In genomic region chr19:34666127-34666526, GRCm38 (mm10) we compare ENCODE assay signal across 8 mouse cellular contexts. TPM values are rescaled to one million over a fixed set of nuclear protein-coding genes. Genes with fewer than 3 reads are reported as not detected.
DNase-seq lines count a peak whose midpoint lies in the region; ATAC-seq and TF ChIP-seq lines count a peak whose summit lies in the region.

No protein-coding gene starts in this region.

- ATAC-seq in activated CD4-positive, CD25-positive, alpha-beta regulatory T cell, adult 4 months: peak; percentile 41
- no peak for ATAC-seq in stomach, postnatal 0 days (ENCODE audit: low FRiP score, low TSS enrichment)

- H3K4me1 ChIP-seq in heart, adult 2 months (ENCODE audit: control insufficient read depth, insufficient read depth, low read length): peaks cover 3% of the 10 kb centered on the region; the same call in 1 of the 2 replicates
- H3K4me1 ChIP-seq in heart, embryonic 10.5 days: peaks cover 9% of the 10 kb centered on the region; the same call in 1 of the 2 replicates
- no peaks in the 10 kb centered on the region for H3K4me1 ChIP-seq in stomach, postnatal 0 days (replicated peaks; ENCODE audit: control insufficient read depth, insufficient read depth)

- H3K4me2 ChIP-seq in myocyte (ENCODE audit: low read depth): no peak overlapping the region
- no peak overlapping the region for H3K4me2 ChIP-seq in stomach, postnatal 0 days (replicated peaks; ENCODE audit: low read depth)

- H3ac ChIP-seq in myocyte (ENCODE audit: control insufficient read depth, insufficient read length): no peak overlapping the region

- TF ChIP-seq CTCF in heart, adult 2 months (IDR thresholded peaks at IDR 0.05): peak; percentile 98; the same call in 1 of the 2 replicates
- peak; percentile 94 for TF ChIP-seq CTCF in stomach, postnatal 0 days (IDR thresholded peaks at IDR 0.05; ENCODE audit: low read depth)

- intact Hi-C loops in heart, adult 2 months (cut with DNase I): loop anchor here (1.0 to 5.0 kb wide), 2 partner anchors 107 to 211 kb away; partner anchors contain the start of gene Pank1

- no peaks in the 10 kb centered on the region for H3K36me3 ChIP-seq in heart, adult 2 months (ENCODE audit: control insufficient read depth, insufficient read depth, low read length)
- H3K36me3 ChIP-seq in heart, embryonic 10.5 days: no peaks in the 10 kb centered on the region
- no peaks in the 10 kb centered on the region for H3K36me3 ChIP-seq in myocyte (ENCODE audit: control insufficient read depth, insufficient read depth)
- no peaks in the 10 kb centered on the region for H3K36me3 ChIP-seq in stomach, postnatal 0 days (ENCODE audit: control insufficient read depth, insufficient read depth, low read length)

- WGBS in heart, adult 2 months: 1% methylated on average over 5 of the region's 5 CpGs
- WGBS in heart, embryonic 10.5 days: under 1% methylated on average over 5 of the region's 5 CpGs
- WGBS in stomach, postnatal 0 days: under 1% methylated on average over 5 of the region's 5 CpGs

- H3K4me3 ChIP-seq in heart, adult 2 months: no peak overlapping the region
- H3K4me3 ChIP-seq in heart, embryonic 10.5 days: no peak overlapping the region
- H3K4me3 ChIP-seq in myocyte: no peak overlapping the region
- no peak overlapping the region for H3K4me3 ChIP-seq in stomach, postnatal 0 days (ENCODE audit: low read depth, low read length)

- no peaks in the 10 kb centered on the region for H3K9me3 ChIP-seq in heart, embryonic 10.5 days
- H3K9me3 ChIP-seq in stomach, postnatal 0 days (ENCODE audit: control insufficient read depth, low read length): no peaks in the 10 kb centered on the region

- no peaks in the 10 kb centered on the region for H3K79me2 ChIP-seq in heart, adult 2 months (replicated peaks; ENCODE audit: control insufficient read depth, insufficient read depth, low read length)
- H3K79me2 ChIP-seq in myocyte (ENCODE audit: control insufficient read depth, insufficient read depth): no peaks in the 10 kb centered on the region

- peak; percentile 88 for TF ChIP-seq EP300 in heart, adult 2 months (IDR thresholded peaks at IDR 0.05; ENCODE audit: insufficient read depth, low read depth, low read length)
- no peak for TF ChIP-seq EP300 in stomach, postnatal 0 days (optimal IDR thresholded peaks at IDR 0.05)

- peak; percentile 51 to 74 for DNase-seq in heart, adult 2 months
- DNase-seq in heart, embryonic 10.5 days (ENCODE audit: low spot score): no peak
- peak; percentile 63 to 76 for DNase-seq in cerebellum, postnatal 36 days
- DNase-seq in heart, adult 8-10 months (ENCODE audit: low spot score): peak; percentile 61
- peak; percentile 34 to 40 for DNase-seq in layer of hippocampus, postnatal 36 days
- DNase-seq in stomach, postnatal 0 days (ENCODE audit: low spot score): peak; percentile 68

- H3K9ac ChIP-seq in heart, adult 2 months (ENCODE audit: low read depth, low read length): no peak overlapping the region
- no peak overlapping the region for H3K9ac ChIP-seq in stomach, postnatal 0 days (ENCODE audit: low read length)

- no peaks in the 10 kb centered on the region for H3K27me3 ChIP-seq in heart, adult 2 months (ENCODE audit: control insufficient read depth, insufficient read depth, low read length)
- no peaks in the 10 kb centered on the region for H3K27me3 ChIP-seq in heart, embryonic 10.5 days (ENCODE audit: insufficient read depth, poor library complexity, severe bottlenecking)
- peaks cover under 1% of the 10 kb centered on the region for H3K27me3 ChIP-seq in myocyte (ENCODE audit: control insufficient read depth, insufficient read depth, insufficient read length)
- H3K27me3 ChIP-seq in stomach, postnatal 0 days (ENCODE audit: control insufficient read depth, insufficient read depth, low read length): no peaks in the 10 kb centered on the region

- no peak overlapping the region for H3K27ac ChIP-seq in heart, adult 2 months
- H3K27ac ChIP-seq in heart, embryonic 10.5 days: no peak overlapping the region
- no peak overlapping the region for H3K27ac ChIP-seq in stomach, postnatal 0 days (replicated peaks)

- no peak for TF ChIP-seq POLR2A in heart, adult 2 months (IDR thresholded peaks at IDR 0.05; ENCODE audit: insufficient read depth, low read depth, low read length)
- no peak for TF ChIP-seq POLR2A in myocyte (IDR thresholded peaks at IDR 0.05; ENCODE audit: insufficient read length, low read depth)

TF ChIP-seq in myocyte, 11 proteins besides CTCF, POLR2A, EP300 and RAD21:
- TF ChIP-seq REST (IDR thresholded peaks at IDR 0.05; ENCODE audit: insufficient read depth, insufficient read length) (no peak), SRF (IDR thresholded peaks at IDR 0.05; ENCODE audit: control insufficient read depth, insufficient read length, low read depth) (no peak), POLR2AphosphoS2 (IDR thresholded peaks at IDR 0.05; ENCODE audit: insufficient read length, low read depth) (no peak), USF1 (IDR thresholded peaks at IDR 0.05; ENCODE audit: low read depth) (no peak), CEBPB (IDR thresholded peaks at IDR 0.05; ENCODE audit: insufficient read depth, poor library complexity, severe bottlenecking) (no peak), E2F4 (IDR thresholded peaks at IDR 0.05; ENCODE audit: insufficient read depth) (peak; percentile 18), TCF3 (IDR thresholded peaks at IDR 0.05; ENCODE audit: insufficient read length, low read depth) (no peak), TCF12 (IDR thresholded peaks at IDR 0.05; ENCODE audit: insufficient read depth, poor library complexity, severe bottlenecking) (no peak)

RNA-seq across cellular contexts. Expression of gene Ifit1, which starts 25.5 kb away (rescaled TPM):
- total RNA-seq in heart, adult 2 months (2021): 1 to 10 TPM; 1.3 to 1.5 TPM
- polyA plus RNA-seq in heart, adult 2 months (2012; rRNA removed): 2.4 and 4.9 TPM in 2 replicates
- polyA plus RNA-seq in heart, embryonic 10.5 days (2016; fragmentation: Nextera tagmentation; extraction: Ambion mirVana): 0.10 and 0.15 TPM in 2 replicates
- 10 to 100 TPM; 46.7 to 71.6 TPM for polyA plus RNA-seq in activated CD4-positive, CD25-positive, alpha-beta regulatory T cell, adult 4 months (2017; shearing (Covaris generic))
- 1 to 10 TPM in 2 of 4 experiments, under 1 TPM in 2; 0.90 to 1.3 (median 1.0) TPM for total RNA-seq in heart, adult 8-10 months (2022)
- total RNA-seq in layer of hippocampus, postnatal 36 days (2021): under 1 TPM; 0.38 to 0.80 TPM
- 0.53 TPM for polyA plus RNA-seq in myocyte (2012; fragmentation: generic; extraction: Trizol)
- 2.1 and 2.4 TPM in 2 replicates for polyA plus RNA-seq in stomach, postnatal 0 days (2015; fragmentation: Nextera tagmentation; extraction: Ambion mirVana)

RNA-seq across cellular contexts. Expression of gene Ifit1bl2, which starts 25.6 kb away (rescaled TPM):
- 1 to 10 TPM; 1.6 to 2.0 TPM for total RNA-seq in heart, adult 2 months (2021)
- 1.0 and 1.9 TPM in 2 replicates for polyA plus RNA-seq in heart, adult 2 months (2012; rRNA removed)
- polyA plus RNA-seq in heart, embryonic 10.5 days (2016; fragmentation: Nextera tagmentation; extraction: Ambion mirVana): 0.38 and 0.42 TPM in 2 replicates
- polyA plus RNA-seq in activated CD4-positive, CD25-positive, alpha-beta regulatory T cell, adult 4 months (2017; shearing (Covaris generic)): under 1 TPM; 0.57 to 0.73 TPM
- 1 to 10 TPM; 1.2 to 2.1 (median 1.8) TPM for total RNA-seq in heart, adult 8-10 months (2022)
- total RNA-seq in layer of hippocampus, postnatal 36 days (2021): under 1 TPM; 0.40 to 0.46 TPM
- polyA plus RNA-seq in myocyte (2012; fragmentation: generic; extraction: Trizol): 0.02 TPM
- polyA plus RNA-seq in stomach, postnatal 0 days (2015; fragmentation: Nextera tagmentation; extraction: Ambion mirVana): 0.04 and 0.10 TPM in 2 replicates

RNA-seq across cellular contexts. Expression of gene Ifit3b, which starts 58.4 kb away (rescaled TPM):
- 1 to 10 TPM; 1.2 to 1.4 TPM for total RNA-seq in heart, adult 2 months (2021)
- 0.90 and 2.4 TPM in 2 replicates for polyA plus RNA-seq in heart, adult 2 months (2012; rRNA removed)
- polyA plus RNA-seq in heart, embryonic 10.5 days (2016; fragmentation: Nextera tagmentation; extraction: Ambion mirVana): 0.07 TPM in 1 of 2 replicates, not detected in the other
- polyA plus RNA-seq in activated CD4-positive, CD25-positive, alpha-beta regulatory T cell, adult 4 months (2017; shearing (Covaris generic)): 10 to 100 TPM in 1 of 2 experiments, 1 to 10 TPM in 1; 6.8 to 10.8 TPM
- total RNA-seq in heart, adult 8-10 months (2022): 1 to 10 TPM; 1.4 to 1.8 (median 1.5) TPM
- 1 to 10 TPM; 1.1 to 1.4 TPM for total RNA-seq in layer of hippocampus, postnatal 36 days (2021)
- 0.02 TPM for polyA plus RNA-seq in myocyte (2012; fragmentation: generic; extraction: Trizol)
- 0.61 and 0.74 TPM in 2 replicates for polyA plus RNA-seq in stomach, postnatal 0 days (2015; fragmentation: Nextera tagmentation; extraction: Ambion mirVana)
